8 mouse cellular contexts compared by ENCODE assay signal in the genomic region with DNA sequence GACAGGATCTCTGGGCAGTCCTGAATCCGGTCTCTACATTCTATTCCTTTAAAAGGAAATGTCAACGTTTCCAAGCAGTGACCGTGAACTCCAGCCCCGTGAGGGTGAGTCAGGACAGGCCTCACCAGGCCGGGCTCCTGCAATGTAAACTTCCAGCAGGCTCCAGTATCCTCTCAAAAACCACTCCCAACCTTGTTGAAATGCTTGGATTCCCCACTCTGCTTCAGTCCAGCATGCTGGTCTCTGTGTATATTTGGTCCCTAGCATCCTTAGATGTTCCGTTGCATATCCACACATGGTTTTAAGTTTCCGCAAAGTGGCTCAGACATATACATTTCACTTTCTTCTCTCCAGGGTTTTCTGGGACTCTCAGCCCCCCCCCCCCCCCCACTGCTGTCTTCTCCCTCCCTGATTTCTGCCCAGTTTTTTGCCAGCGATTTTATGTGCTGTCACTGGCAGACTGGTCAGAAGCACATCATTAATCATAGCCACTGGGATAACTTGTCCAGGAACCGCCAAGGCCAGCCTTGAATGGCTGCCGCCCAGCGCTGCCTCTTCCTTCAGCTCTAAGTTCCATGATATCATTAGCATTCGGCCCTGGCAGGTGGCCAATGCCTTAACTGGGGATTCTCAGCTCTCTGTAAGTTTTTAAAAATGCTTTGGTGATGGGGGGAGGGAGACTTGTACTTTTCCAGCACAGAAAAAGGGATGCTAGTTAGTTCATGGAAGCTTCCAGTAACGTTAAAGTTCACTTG.
DNase-seq lines count a peak whose midpoint lies in the region; ATAC-seq lines count a peak whose summit lies in the region.

No protein-coding gene starts in this region.

- H3K4me2 ChIP-seq in forebrain, embryonic 13.5 days: no peak overlapping the region
- H3K4me2 ChIP-seq in forebrain, embryonic 11.5 days (ENCODE audit: low read depth, low read length, severe bottlenecking): no peak overlapping the region
- peak overlapping the region; percentile 12 for H3K4me2 ChIP-seq in heart, embryonic 11.5 days
- H3K4me2 ChIP-seq in stomach, embryonic 16.5 days (ENCODE audit: low read depth, low read length): no peak overlapping the region

- H3K27ac ChIP-seq in forebrain, embryonic 13.5 days: no peak overlapping the region
- no peak overlapping the region for H3K27ac ChIP-seq in forebrain, embryonic 11.5 days (ENCODE audit: low read depth, low read length)
- H3K27ac ChIP-seq in heart, embryonic 11.5 days (ENCODE audit: low read depth, low read length): peak overlapping the region; percentile 82
- peak overlapping the region; percentile 74 for H3K27ac ChIP-seq in stomach, embryonic 16.5 days (ENCODE audit: low read length)

- no peak overlapping the region for H3K4me3 ChIP-seq in forebrain, embryonic 13.5 days
- no peak overlapping the region for H3K4me3 ChIP-seq in forebrain, embryonic 11.5 days (ENCODE audit: low read depth, low read length)
- no peak overlapping the region for H3K4me3 ChIP-seq in heart, embryonic 11.5 days (ENCODE audit: low read depth, low read length)
- H3K4me3 ChIP-seq in stomach, embryonic 16.5 days (replicated peaks; ENCODE audit: low read length): no peak overlapping the region

- peaks cover 12% of the 10 kb centered on the region for H3K4me1 ChIP-seq in forebrain, embryonic 13.5 days
- H3K4me1 ChIP-seq in forebrain, embryonic 11.5 days (replicated peaks; ENCODE audit: control insufficient read depth, insufficient read depth, low read length): no peaks in the 10 kb centered on the region
- peaks cover 42% of the 10 kb centered on the region for H3K4me1 ChIP-seq in heart, embryonic 11.5 days (ENCODE audit: control insufficient read depth, insufficient read depth, low read length)
- H3K4me1 ChIP-seq in stomach, embryonic 16.5 days (ENCODE audit: control insufficient read depth, insufficient read depth, low read length): peaks cover 23% of the 10 kb centered on the region

- peak; percentile 63; the same call in 1 of the 2 replicates for ATAC-seq in forebrain, embryonic 13.5 days
- no peak for ATAC-seq in forebrain, embryonic 11.5 days (replicated peaks; ENCODE audit: low FRiP score)
- ATAC-seq in heart, embryonic 11.5 days (replicated peaks; ENCODE audit: insufficient number of reproducible peaks, low FRiP score, low TSS enrichment): no peak; the same call in 1 of the 2 replicates
- ATAC-seq in stomach, embryonic 16.5 days (ENCODE audit: insufficient read depth, low FRiP score): peak; percentile 73

- H3K36me3 ChIP-seq in forebrain, embryonic 13.5 days (ENCODE audit: poor library complexity, severe bottlenecking): no peaks in the 10 kb centered on the region
- no peaks in the 10 kb centered on the region for H3K36me3 ChIP-seq in forebrain, embryonic 11.5 days (ENCODE audit: control insufficient read depth, insufficient read depth, low read length)
- no peaks in the 10 kb centered on the region for H3K36me3 ChIP-seq in heart, embryonic 11.5 days (ENCODE audit: control insufficient read depth, insufficient read depth, low read length)
- H3K36me3 ChIP-seq in stomach, embryonic 16.5 days (ENCODE audit: control insufficient read depth, insufficient read depth, low read length): no peaks in the 10 kb centered on the region

- no peak overlapping the region for H3K9ac ChIP-seq in forebrain, embryonic 13.5 days
- no peak overlapping the region for H3K9ac ChIP-seq in forebrain, embryonic 11.5 days (ENCODE audit: low read length)
- 0 out of 2 replicates have a peak overlapping the region, but pooled peaks have one; percentile 28 for H3K9ac ChIP-seq in heart, embryonic 11.5 days (ENCODE audit: low read depth, low read length)
- no peak overlapping the region for H3K9ac ChIP-seq in stomach, embryonic 16.5 days (ENCODE audit: low read length)

- no peaks in the 10 kb centered on the region for H3K9me3 ChIP-seq in forebrain, embryonic 13.5 days (replicated peaks)
- no peaks in the 10 kb centered on the region for H3K9me3 ChIP-seq in forebrain, embryonic 11.5 days (ENCODE audit: control insufficient read depth, low read length)
- no peaks in the 10 kb centered on the region for H3K9me3 ChIP-seq in heart, embryonic 11.5 days (replicated peaks; ENCODE audit: control insufficient read depth, low read length)
- H3K9me3 ChIP-seq in stomach, embryonic 16.5 days (replicated peaks; ENCODE audit: control insufficient read depth, low read length): no peaks in the 10 kb centered on the region

- DNase-seq in forebrain, embryonic 11.5 days (ENCODE audit: low spot score): no peak
- peak; percentile 67 for DNase-seq in embryo, embryonic 11 days
- DNase-seq in kidney, postnatal 10 days: peak; percentile 94
- DNase-seq in lung, postnatal 4 days: peak; percentile 82 to 89
- DNase-seq in layer of hippocampus, adult 11-12 months (ENCODE audit: low spot score): no peak

- 50% methylated on average over 13 of the region's 13 CpGs for WGBS in forebrain, embryonic 13.5 days
- 67% methylated on average over 13 of the region's 13 CpGs for WGBS in forebrain, embryonic 11.5 days
- WGBS in heart, embryonic 11.5 days (ENCODE audit: insufficient replicate concordance): 28% methylated on average over 13 of the region's 13 CpGs
- WGBS in stomach, embryonic 16.5 days: 22% methylated on average over 13 of the region's 13 CpGs

- no peaks in the 10 kb centered on the region for H3K27me3 ChIP-seq in forebrain, embryonic 13.5 days
- H3K27me3 ChIP-seq in forebrain, embryonic 11.5 days (ENCODE audit: control insufficient read depth, insufficient read depth, low read length): no peaks in the 10 kb centered on the region
- H3K27me3 ChIP-seq in heart, embryonic 11.5 days (ENCODE audit: control insufficient read depth, insufficient read depth, low read length): no peaks in the 10 kb centered on the region
- no peaks in the 10 kb centered on the region for H3K27me3 ChIP-seq in stomach, embryonic 16.5 days (ENCODE audit: control insufficient read depth, insufficient read depth, low read length)

Comparison
In these comparisons a context has a peak if more than half of its experiments do, and no peak if none do; other contexts are left out.
1. ATAC-seq: peak in forebrain, embryonic 13.5 days (single experiment) and stomach, embryonic 16.5 days (single experiment); none in forebrain, embryonic 11.5 days (single experiment) and heart, embryonic 11.5 days (single experiment).
2. H3K27ac ChIP-seq: peak in heart, embryonic 11.5 days (single experiment) and stomach, embryonic 16.5 days (single experiment); none in forebrain, embryonic 13.5 days (single experiment) and forebrain, embryonic 11.5 days (single experiment).
3. DNase-seq: peak in embryo, embryonic 11 days (single experiment), kidney, postnatal 10 days (single experiment) and lung, postnatal 4 days (2 of 2); none in forebrain, embryonic 11.5 days (single experiment) and layer of hippocampus, adult 11-12 months (single experiment).